Mouse (Mus musculus): Measurements from ENCODE around the gene Rcc1.

Gene Rcc1

GRCm38 (mm10) chr4:132353481-132353885 is at the start of gene Rcc1:
Rcc1 (minus strand) TSS chr4:132353605.
- DNase-seq, result peak; percentile 96

GRCm38 (mm10) chr4:132401016-132401415 is 47.6 kb upstream of the Rcc1 start:
- DNase-seq, result no peak

- DNase-seq, result peak; percentile 45
These were observed 45.5 kb upstream of the Rcc1 start for GRCm38 (mm10) chr4:132398863-132399262.

- DNase-seq, result peak; percentile 93
These were observed 44.8 kb upstream of the Rcc1 start for GRCm38 (mm10) chr4:132398045-132398774.

- DNase-seq, result no peak
These were observed 43.7 kb upstream of the Rcc1 start for GRCm38 (mm10) chr4:132397120-132397519.

GRCm38 (mm10) chr4:132396251-132396650 is 42.8 kb upstream of the Rcc1 start:
- DNase-seq, result no peak

- no peak for DNase-seq
These were observed 37.8 kb upstream of the Rcc1 start for GRCm38 (mm10) chr4:132391063-132391740.

- no peak for DNase-seq
These were observed 35.9 kb upstream of the Rcc1 start for GRCm38 (mm10) chr4:132389302-132389701.

- DNase-seq, result no peak
These were observed 34.2 kb upstream of the Rcc1 start for GRCm38 (mm10) chr4:132387617-132388016.

- no peak for DNase-seq
These were observed 33.4 kb upstream of the Rcc1 start for GRCm38 (mm10) chr4:132386846-132387245.

- DNase-seq, result no peak
These were observed 32.5 kb upstream of the Rcc1 start for GRCm38 (mm10) chr4:132385771-132386410.

- DNase-seq, result no peak
These were observed 30.1 kb upstream of the Rcc1 start for GRCm38 (mm10) chr4:132383455-132383854.

- no peak for DNase-seq
These were observed 28.9 kb upstream of the Rcc1 start for GRCm38 (mm10) chr4:132382296-132382695.

GRCm38 (mm10) chr4:132380965-132381616 is 27.7 kb upstream of the Rcc1 start:
- no peak for DNase-seq

GRCm38 (mm10) chr4:132373820-132374219 is 20.4 kb upstream of the Rcc1 start:
- no peak for DNase-seq

- DNase-seq, result peak; percentile 57
These were observed 16.7 kb upstream of the Rcc1 start for GRCm38 (mm10) chr4:132369953-132370750.

GRCm38 (mm10) chr4:132367480-132368201 is 14.2 kb upstream of the Rcc1 start:
- DNase-seq, result no peak

- peak; percentile 80 for DNase-seq
These were observed 12.2 kb upstream of the Rcc1 start for GRCm38 (mm10) chr4:132365450-132366060.

GRCm38 (mm10) chr4:132363487-132363886 is 10.1 kb upstream of the Rcc1 start:
- no peak for DNase-seq

GRCm38 (mm10) chr4:132359510-132359909 is 6.1 kb upstream of the Rcc1 start:
- no peak for DNase-seq

GRCm38 (mm10) chr4:132356170-132356569 is 2.8 kb upstream of the Rcc1 start:
- peak; percentile 54 for DNase-seq

All from lung, postnatal 36 days (tissue).